Mouse (Mus musculus) inflammation-experienced regulatory T-cells, adult 16 weeks (primary cell): ENCODE measurements around the gene Gm15448. TPM values are rescaled to one million over a fixed set of nuclear protein-coding genes. Genes with fewer than 3 reads are reported as not detected.

Experiments used
- polyA plus RNA-seq: library from polyadenylated mRNA; unstranded; fragments of 100-300 nt; shearing (Covaris generic); gene quantifications from one replicate; pipeline ENCODE4 v1.2.1, GENCODE M21; 2017

Gene Gm15448
- polyA plus RNA-seq: not detected

GRCm38 (mm10) chr7:3825599-3825998 lies at the start of gene Gm15448:
Gene Gm15448 (minus strand): TSS chr7:3825687.

GRCm38 (mm10) chr7:3844951-3845350 lies 19.5 kb upstream of the Gm15448 start, which contains the start of gene Pira2:
Gene Pira2 (minus strand): TSS chr7:3845051.

Other genes starting within 250 kb of the Gm15448 start
- gene Oscar, start 209.5 kb downstream of the Gm15448 start, polyA plus RNA-seq: not detected
- 501 TPM for gene Ndufa3, start 208.3 kb downstream of the Gm15448 start, polyA plus RNA-seq
- gene Tfpt, start 195.8 kb downstream of the Gm15448 start, polyA plus RNA-seq: 51.7 TPM
- 96.5 TPM for gene Prpf31, start 195.7 kb downstream of the Gm15448 start, polyA plus RNA-seq
- gene Cnot3, start 180.4 kb downstream of the Gm15448 start, polyA plus RNA-seq: 110 TPM
- gene Leng1, start 159.8 kb downstream of the Gm15448 start, polyA plus RNA-seq: 29.2 TPM
- gene Tmc4, start 148.1 kb downstream of the Gm15448 start, polyA plus RNA-seq: 4.6 TPM
- gene Tsen34, start 132.8 kb downstream of the Gm15448 start, polyA plus RNA-seq: 20.6 TPM
- 79.1 TPM for gene Mboat7, start 132.2 kb downstream of the Gm15448 start, polyA plus RNA-seq
- gene Rps9, start 121.7 kb downstream of the Gm15448 start, polyA plus RNA-seq: 1,712 TPM
- gene Pirb, start 105.3 kb downstream of the Gm15448 start, polyA plus RNA-seq: 1.7 TPM
- gene Pira2, start 19.4 kb upstream of the Gm15448 start, polyA plus RNA-seq: 0.62 TPM
- gene Gm14548, start 72.4 kb upstream of the Gm15448 start, polyA plus RNA-seq: 1.5 TPM
- gene Lilra6, start 89.8 kb upstream of the Gm15448 start, polyA plus RNA-seq: 0.20 TPM
- gene Lair1, start 237.5 kb upstream of the Gm15448 start, polyA plus RNA-seq: 5.8 TPM